Mouse (Mus musculus): ENCODE measurements around the gene Lhpp. TPM values are rescaled to one million over a fixed set of nuclear protein-coding genes. Genes with fewer than 3 reads are reported as not detected.

Lhpp gene
- total RNA-seq, 2 experiments from 2014 or later = 1.7 to 1.8 TPM

GRCm38 (mm10) chr7:132597251-132598041 lies 13.0 kb upstream of the Lhpp start:
- no peak for ATAC-seq (replicated peaks; ENCODE audit: low FRiP score, poor library complexity, severe bottlenecking)

DNA sequence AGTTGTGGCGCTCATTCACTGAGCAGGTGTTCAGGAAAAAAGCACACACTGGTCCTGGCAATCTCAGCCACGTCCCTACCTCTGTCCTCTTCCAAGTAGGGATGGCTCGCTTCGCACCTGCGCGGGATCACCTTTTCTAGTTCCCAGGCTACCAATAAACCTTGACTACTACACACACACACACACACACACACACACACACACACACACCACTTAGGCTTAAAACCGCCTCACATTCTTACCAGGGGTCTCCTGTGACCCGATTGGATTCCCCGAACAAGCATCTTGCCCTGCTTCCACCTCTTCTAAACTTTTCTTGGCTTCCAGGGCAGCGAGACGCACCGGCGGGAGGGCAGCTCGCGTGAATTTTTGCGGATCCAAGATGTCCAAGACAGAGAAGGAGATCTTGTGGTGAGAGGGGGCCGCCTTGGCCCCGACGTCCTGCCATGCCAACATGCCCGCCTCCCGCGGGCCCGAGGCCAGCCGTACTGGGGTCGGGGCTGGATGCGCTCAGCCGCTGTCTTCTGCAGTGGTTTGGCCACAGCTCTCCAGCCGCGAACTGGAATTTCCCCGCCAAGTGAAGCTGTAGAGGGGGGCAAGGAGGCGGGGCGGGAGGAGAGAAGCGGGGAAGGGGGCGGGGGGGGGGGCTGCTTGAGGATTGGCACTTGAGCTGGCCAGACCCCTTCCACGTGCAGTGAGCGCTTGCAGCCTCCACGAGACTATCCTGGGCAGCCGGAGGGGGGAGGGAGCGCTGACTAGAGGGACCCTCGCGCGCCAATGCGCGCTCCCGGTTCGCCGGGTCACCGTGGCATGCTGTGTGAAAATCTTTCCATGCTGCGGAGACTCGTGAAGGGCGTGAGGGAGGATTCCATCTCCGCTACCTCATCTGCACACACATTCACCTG lies 11.1 kb upstream of the Lhpp start, which contains the start of gene Nkx1-2:
Gene Nkx1-2 (minus strand): TSS at position 567 of the 905 bp plus-strand sequence.
- no peak for ATAC-seq (replicated peaks; ENCODE audit: low FRiP score, poor library complexity, severe bottlenecking)

DNA sequence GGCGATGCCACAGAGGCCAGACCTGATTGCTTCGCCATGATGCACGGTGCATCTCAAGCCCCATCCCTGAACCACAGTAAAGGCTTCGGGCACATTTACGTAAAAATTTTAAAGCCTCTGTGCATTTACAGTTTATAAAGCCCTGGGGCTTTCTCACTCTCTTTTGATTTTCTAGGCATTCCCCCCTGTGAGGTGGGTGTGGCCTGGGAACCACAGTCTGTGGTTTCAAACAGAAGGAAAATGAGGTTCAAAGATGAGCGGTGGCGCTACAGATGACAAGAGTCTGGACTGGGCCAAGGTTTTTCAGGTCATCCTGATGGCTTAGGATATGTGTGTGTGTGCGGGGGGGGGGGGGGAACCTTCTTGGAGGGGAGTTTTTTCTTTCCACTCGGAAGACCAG lies 10.4 kb upstream of the Lhpp start:
- no peak for ATAC-seq (replicated peaks; ENCODE audit: low FRiP score, poor library complexity, severe bottlenecking)

GRCm38 (mm10) chr7:132600926-132601325 lies 9.5 kb upstream of the Lhpp start:
- no peak for ATAC-seq (replicated peaks; ENCODE audit: low FRiP score, poor library complexity, severe bottlenecking)

DNA sequence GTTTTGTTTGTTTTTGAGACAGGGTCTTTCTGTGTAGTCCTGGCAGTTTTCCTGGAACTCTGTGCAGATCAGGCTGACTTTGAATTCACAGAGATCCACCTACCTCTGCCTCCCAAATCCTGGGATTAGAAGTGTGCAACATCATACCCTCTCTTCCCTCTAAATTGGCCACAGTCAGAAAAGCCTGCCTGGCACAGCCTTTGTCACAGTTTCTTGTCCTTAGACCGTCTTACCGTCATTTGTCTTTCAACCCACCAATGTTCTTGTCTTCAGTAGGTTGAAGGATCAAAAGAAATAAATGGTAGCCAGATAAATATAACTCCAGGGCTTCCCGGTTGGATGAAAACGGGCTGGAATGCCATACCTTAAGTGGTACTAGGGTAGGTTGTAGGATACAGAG lies 5.7 kb upstream of the Lhpp start:
- ATAC-seq (replicated peaks; ENCODE audit: low FRiP score, poor library complexity, severe bottlenecking) = no peak

GRCm38 (mm10) chr7:132605689-132606088 lies 4.7 kb upstream of the Lhpp start:
- no peak for ATAC-seq (replicated peaks; ENCODE audit: low FRiP score, poor library complexity, severe bottlenecking)

GRCm38 (mm10) chr7:132608316-132609020 lies 2.0 kb upstream of the Lhpp start:
- no peak for ATAC-seq (replicated peaks; ENCODE audit: low FRiP score, poor library complexity, severe bottlenecking)

DNA sequence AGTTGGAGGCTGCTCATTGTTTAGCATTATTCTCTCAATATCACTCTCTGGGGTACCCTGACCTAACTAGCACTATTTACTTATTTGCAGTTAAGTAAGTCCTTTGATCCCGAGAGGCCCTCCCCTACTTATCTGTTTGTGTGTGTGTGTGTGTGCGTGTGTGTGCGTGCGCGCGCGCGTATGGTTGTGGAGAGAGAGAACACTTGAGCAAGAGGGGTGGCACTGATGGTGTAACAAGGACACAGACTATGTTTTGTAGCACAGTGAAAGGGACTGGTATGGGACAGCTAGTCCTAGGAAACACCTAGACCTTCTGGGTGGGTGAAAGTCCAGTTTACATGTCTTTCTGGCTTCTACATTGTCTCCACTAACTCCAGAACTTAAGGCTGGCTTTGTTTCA lies 1.1 kb downstream of the Lhpp start:
- ATAC-seq (replicated peaks; ENCODE audit: low FRiP score, poor library complexity, severe bottlenecking) = no peak

DNA sequence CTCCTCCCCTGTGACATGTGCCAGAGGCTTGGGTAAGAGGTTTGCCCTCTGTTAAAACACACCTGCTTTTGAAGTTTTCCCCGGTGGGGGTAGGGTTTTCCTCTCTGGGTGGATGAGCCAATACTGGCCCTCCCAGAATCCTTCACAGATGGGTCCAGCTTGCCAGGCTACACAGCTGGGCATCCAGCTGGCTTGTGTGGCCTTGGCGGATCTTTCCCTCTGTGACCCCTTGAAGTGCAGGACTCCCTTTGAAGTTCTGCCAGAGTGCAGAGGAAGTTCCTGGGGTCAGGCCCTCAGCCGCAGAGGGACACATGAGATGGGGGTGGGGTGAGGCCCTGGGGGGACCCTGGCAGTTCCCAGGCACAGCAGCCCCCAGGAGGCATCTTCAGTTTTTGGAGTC lies 4.9 kb downstream of the Lhpp start:
- ATAC-seq (replicated peaks; ENCODE audit: low FRiP score, poor library complexity, severe bottlenecking) = no peak

DNA sequence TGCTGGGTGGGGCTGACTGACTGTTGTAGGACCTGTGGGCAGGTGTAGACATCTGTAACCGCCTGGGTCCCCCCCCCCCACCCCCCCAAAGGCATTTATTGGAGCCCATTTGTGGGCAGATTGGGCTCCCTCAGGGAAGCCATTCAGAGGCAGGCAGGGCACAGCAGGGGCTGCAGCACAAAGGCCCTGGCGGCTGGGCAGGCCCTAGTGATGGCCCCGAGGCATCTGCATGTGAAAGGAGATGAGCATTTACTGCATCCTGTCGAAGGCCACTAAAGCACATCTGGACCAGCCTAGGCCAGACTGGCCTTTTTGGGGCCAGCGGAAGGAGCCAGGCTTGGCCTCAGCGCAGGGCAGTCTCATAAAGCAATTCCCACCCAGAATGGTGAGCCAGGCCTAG lies 6.0 kb downstream of the Lhpp start:
- ATAC-seq (replicated peaks; ENCODE audit: low FRiP score, poor library complexity, severe bottlenecking) = no peak

GRCm38 (mm10) chr7:132617021-132617564 lies 6.7 kb downstream of the Lhpp start:
- ATAC-seq (replicated peaks; ENCODE audit: low FRiP score, poor library complexity, severe bottlenecking) = no peak

DNA sequence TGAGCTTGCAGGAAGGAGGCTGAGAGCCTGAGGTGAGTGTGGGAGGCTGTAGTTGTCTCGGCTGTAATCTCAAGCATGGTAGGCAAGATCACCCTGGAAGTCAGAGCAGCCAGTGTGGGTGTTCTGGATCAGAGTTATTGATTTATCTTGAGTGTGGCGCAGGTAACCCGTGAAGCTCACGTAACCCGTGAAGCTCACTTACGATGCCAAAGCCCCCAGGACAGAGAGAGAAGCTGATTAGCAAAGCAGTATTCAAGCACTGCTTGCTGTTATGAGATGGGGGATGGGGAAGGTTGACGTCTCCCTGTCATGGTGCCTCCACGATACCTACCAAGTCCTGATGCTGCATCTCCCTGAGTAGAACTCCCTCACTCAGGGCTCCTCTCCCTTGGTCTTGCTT lies 9.1 kb downstream of the Lhpp start:
- no peak for ATAC-seq (replicated peaks; ENCODE audit: low FRiP score, poor library complexity, severe bottlenecking)

DNA sequence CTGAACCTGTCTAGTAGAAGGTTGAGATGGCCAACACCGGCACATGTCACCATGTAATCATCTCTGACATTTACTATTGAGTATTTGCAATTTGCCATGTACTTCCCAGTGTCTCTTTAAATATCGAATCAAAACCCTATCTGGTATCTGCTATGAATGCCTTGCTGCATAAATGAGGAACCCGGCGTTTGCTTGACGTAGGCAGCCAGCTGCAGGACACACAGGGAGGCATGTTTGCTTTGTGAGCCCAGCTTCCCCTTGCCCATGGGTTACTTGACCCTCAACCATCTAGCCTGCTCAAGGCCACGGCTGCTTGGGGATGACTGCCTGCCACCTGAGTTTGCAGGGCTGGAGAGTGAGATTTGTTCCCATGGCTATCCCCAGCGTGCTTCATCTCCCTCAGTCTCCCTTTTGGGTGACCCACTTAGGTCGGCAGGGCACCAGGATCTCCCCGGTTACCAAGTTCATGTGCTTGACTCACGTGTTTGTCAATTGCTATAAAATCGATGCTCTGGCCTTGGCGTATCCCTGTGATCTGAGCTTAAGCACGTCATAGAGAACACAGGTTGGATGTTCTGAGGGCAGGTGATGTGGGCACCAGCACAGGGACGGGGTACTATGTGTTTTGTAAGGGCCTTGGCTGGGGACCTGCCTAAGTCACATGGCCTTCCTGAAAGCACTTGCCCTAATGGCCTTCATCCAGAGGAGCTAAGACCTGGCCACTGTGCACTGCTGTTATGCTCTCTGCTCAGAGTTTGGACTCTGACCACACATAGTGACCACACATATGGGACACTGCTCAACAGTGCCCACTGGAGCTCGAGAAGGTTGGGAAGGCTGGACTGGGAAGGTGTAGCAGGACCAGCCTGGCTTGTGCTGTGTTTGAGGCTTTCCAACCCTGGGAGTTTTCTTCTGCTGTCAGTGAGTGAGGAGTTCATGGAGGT lies 9.8 kb downstream of the Lhpp start:
- ATAC-seq (replicated peaks; ENCODE audit: low FRiP score, poor library complexity, severe bottlenecking) = 0 out of 2 replicates have a peak, but pooled peaks have one; percentile 19

DNA sequence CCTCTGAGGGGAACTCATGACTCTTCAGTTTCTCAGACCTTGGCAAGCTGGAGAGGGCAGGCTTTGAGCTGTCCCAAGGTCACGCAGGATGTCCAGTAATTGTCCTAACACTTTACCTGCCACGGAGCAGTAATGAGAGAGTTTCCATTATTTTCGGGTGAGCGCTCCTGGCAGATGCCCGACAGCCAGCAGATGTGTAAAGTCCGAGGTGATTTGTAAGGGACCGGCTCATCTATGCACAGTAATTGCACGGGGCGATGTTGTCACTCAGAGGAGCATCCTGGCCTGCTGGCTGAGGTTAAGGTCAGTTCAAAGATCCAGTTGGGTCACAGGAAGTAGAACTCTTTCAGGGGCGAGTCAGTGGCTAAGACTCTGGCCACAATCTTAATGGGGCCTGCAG lies 13.7 kb downstream of the Lhpp start:
- ATAC-seq (replicated peaks; ENCODE audit: low FRiP score, poor library complexity, severe bottlenecking) = no peak

- no peak for ATAC-seq (replicated peaks; ENCODE audit: low FRiP score, poor library complexity, severe bottlenecking)
Measured at GRCm38 (mm10) chr7:132626174-132626573, 15.7 kb downstream of the Lhpp start.

DNA sequence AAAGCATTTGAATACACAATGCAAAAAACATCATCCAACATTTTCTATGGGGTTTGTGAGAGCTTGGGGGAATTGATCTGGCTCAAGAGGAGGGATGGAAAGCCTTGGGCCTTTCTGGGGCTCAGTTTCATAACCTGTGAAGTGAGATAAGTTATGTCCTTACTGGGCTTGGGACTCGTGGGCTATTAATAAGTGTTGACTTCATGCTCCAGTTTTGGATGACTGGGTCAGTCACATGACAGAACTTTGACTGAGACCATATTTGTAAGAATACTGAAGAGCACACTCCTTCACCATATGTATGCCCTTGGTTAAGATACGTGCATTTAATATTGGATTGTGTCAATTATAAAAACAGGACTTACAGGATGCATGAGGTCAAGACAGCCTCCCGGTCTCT lies 17.0 kb downstream of the Lhpp start:
- ATAC-seq (replicated peaks; ENCODE audit: low FRiP score, poor library complexity, severe bottlenecking) = no peak

- ATAC-seq (replicated peaks; ENCODE audit: low FRiP score, poor library complexity, severe bottlenecking) = no peak
Measured at GRCm38 (mm10) chr7:132631313-132631712, 20.9 kb downstream of the Lhpp start.

DNA sequence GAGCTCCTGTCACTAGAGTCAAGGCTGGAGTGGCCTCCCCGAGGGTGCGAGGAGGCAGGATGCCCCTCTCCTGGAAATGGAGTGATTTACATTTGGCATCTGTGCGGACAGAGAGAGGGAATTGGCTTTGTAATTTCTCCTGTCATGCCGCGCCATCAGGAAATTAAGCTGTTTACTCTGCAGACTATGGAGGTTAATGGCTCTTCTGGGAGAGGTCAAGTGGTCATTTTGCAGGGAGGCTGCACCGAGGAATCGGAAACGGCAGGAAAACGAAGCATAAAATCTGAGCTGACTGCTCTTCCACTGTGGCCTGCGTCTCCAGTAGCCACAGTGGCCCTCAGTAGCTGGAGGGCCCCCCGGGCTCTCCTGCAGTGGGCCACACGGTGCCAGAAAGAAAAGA lies 26.9 kb downstream of the Lhpp start:
- ATAC-seq (replicated peaks; ENCODE audit: low FRiP score, poor library complexity, severe bottlenecking) = no peak
